Mouse (Mus musculus): ENCODE measurements around the gene Fcgr4. TPM values are rescaled to one million over a fixed set of nuclear protein-coding genes. Genes with fewer than 3 reads are reported as not detected.
"Not testable (repeated sequence)": the region's sequence is repeated elsewhere in the genome, so short reads cannot be mapped to it uniquely, and the experiment has no call there.

Fcgr4 gene
- 0.57 TPM in 1 of 2 replicates, not detected in the other for total RNA-seq (2014; rRNA removed)
- polyA plus RNA-seq (2015; fragmentation: Nextera tagmentation; extraction: Ambion mirVana), result 0.25 and 0.48 TPM in 2 replicates

DNA sequence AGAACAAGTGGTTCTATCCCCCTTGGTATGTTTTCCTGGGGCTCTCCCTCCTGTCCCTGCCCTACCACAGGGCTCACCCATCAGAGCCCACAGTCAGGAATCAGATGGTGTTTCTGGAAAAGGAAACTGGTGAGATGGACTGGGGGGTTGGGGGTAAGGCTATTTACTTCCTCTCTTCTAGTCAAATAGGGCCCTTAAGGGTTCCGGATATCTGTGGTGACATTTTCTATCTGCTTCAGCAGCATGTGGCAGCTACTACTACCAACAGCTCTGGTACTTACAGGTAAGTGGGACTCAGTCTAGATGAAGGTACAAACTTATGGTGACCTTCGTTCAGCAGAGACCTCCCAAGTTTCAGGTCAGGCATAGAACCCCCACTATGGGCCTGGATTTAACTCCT, at the start of gene Fcgr4:
Gene Fcgr4, plus strand, starts transcription at position 184 of the 400 bp plus-strand sequence.
- Histone ChIP-seq H3K36me3 (ENCODE audit: insufficient read depth, low read length) (no peaks in the 10 kb centered on the region), H3K4me3 (ENCODE audit: low read depth, low read length) (no peak within 1 kb of the TSS), H3K27me3 (ENCODE audit: insufficient read depth, low read length) (no peaks in the 10 kb centered on the region), H3K9me3 (ENCODE audit: low read length) (no peaks in the 10 kb centered on the region), H3K9ac (replicated peaks; ENCODE audit: low read length, poor library complexity, severe bottlenecking) (no peak within 1 kb of the TSS), H3K4me2 (ENCODE audit: low read depth, low read length, poor library complexity, severe bottlenecking) (no peak within 1 kb of the TSS), H3K4me1 (ENCODE audit: insufficient read depth, low read length) (no peaks in the 10 kb centered on the region), H3K27ac (ENCODE audit: low read depth, low read length) (no peak within 1 kb of the TSS)
- no peak for DNase-seq (ENCODE audit: low spot score)
- ATAC-seq (ENCODE audit: low FRiP score), result no peak
- no peak for TF ChIP-seq CTCF (IDR thresholded peaks at IDR 0.05)
- 88% methylated on average over 2 of the region's 2 CpGs for WGBS

DNA sequence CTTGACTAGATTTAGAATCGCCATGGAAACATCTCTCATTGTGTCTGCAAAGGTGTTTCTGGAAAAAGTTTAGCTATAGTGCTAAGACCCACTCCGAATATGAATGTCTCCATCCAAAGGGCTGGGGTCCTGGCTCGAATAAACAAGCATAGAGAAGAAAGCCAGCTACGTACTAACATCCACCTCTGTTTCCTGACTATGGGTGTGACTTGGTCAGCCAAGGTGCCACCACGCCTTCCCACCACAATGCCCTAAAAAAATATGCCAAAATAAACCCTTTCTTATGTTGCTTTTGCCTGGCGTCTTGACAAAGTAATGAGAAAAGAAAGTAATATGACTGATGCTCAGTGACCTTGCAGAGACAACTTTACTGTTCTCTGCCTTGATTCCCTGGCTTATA, 46.2 kb upstream of the Fcgr4 start:
- no peaks in the 10 kb centered on the region for H3K36me3 ChIP-seq (ENCODE audit: insufficient read depth, low read length)
- H3K9ac ChIP-seq (replicated peaks; ENCODE audit: low read length, poor library complexity, severe bottlenecking), result no peak overlapping the region
- H3K9me3 ChIP-seq (ENCODE audit: low read length), result no peaks in the 10 kb centered on the region
- H3K27ac ChIP-seq (ENCODE audit: low read depth, low read length), result no peak overlapping the region
- H3K4me2 ChIP-seq (ENCODE audit: low read depth, low read length, poor library complexity, severe bottlenecking), result no peak overlapping the region
- no peaks in the 10 kb centered on the region for H3K27me3 ChIP-seq (ENCODE audit: insufficient read depth, low read length)
- ATAC-seq (ENCODE audit: low FRiP score) (no peak), DNase-seq (ENCODE audit: low spot score) (no peak)
- WGBS, result 79% methylated on average over 6 of the region's 6 CpGs
- TF ChIP-seq CTCF (IDR thresholded peaks at IDR 0.05), result no peak
- H3K4me1 ChIP-seq (ENCODE audit: insufficient read depth, low read length), result no peaks in the 10 kb centered on the region
- H3K4me3 ChIP-seq (ENCODE audit: low read depth, low read length), result no peak overlapping the region

DNA sequence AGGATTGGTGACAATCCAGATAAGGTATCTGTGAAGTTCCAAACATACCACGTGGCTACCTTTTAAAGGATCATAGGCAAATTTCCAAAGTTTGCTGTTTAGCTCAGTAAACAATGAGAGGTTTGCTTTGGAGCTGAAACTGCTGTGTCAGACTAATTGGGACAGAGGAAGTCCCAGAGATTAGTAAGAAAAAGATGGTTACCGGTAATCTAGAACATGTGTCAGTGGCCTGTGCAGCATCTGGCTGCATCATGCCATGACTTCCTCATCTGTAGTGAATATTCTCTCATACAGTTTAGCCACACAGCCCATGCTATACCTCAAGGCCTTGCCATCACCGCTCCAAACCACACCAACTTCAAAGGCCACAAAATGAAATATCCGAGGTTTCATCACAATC, 45.8 kb upstream of the Fcgr4 start:
- Histone ChIP-seq H3K9me3 (ENCODE audit: low read length) (no peaks in the 10 kb centered on the region), H3K4me2 (ENCODE audit: low read depth, low read length, poor library complexity, severe bottlenecking) (no peak overlapping the region), H3K4me1 (ENCODE audit: insufficient read depth, low read length) (no peaks in the 10 kb centered on the region), H3K9ac (replicated peaks; ENCODE audit: low read length, poor library complexity, severe bottlenecking) (no peak overlapping the region), H3K27me3 (ENCODE audit: insufficient read depth, low read length) (no peaks in the 10 kb centered on the region), H3K36me3 (ENCODE audit: insufficient read depth, low read length) (no peaks in the 10 kb centered on the region), H3K27ac (ENCODE audit: low read depth, low read length) (no peak overlapping the region), H3K4me3 (ENCODE audit: low read depth, low read length) (no peak overlapping the region)
- 88% methylated on average over 4 of the region's 4 CpGs for WGBS
- DNase-seq (ENCODE audit: low spot score) (no peak), ATAC-seq (ENCODE audit: low FRiP score) (no peak)
- no peak for TF ChIP-seq CTCF (IDR thresholded peaks at IDR 0.05)

DNA sequence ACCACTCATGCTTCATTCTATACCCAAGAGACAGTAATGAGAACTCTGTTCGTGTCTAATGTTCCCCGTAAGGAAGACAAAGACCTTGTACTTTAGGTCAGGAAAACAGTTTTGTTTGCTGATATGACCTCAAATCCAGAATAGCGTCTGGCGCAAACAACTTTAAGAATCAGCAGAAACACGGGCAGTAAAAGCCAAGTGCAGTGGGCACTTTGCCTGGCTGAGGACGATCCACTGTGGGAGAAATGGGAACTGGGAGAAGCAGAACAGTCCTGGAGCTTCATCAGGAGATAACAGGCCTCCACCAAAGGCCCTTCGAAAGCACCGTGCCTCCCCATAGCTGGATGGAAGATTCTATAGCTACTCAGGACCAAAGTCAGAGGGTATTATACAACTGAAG, 44.5 kb upstream of the Fcgr4 start:
- no peak overlapping the region for H3K27ac ChIP-seq (ENCODE audit: low read depth, low read length)
- no peaks in the 10 kb centered on the region for H3K27me3 ChIP-seq (ENCODE audit: insufficient read depth, low read length)
- 91% methylated on average over 8 of the region's 8 CpGs for WGBS
- H3K9ac ChIP-seq (replicated peaks; ENCODE audit: low read length, poor library complexity, severe bottlenecking), result no peak overlapping the region
- H3K4me1 ChIP-seq (ENCODE audit: insufficient read depth, low read length), result no peaks in the 10 kb centered on the region
- DNase-seq (ENCODE audit: low spot score) (no peak), ATAC-seq (ENCODE audit: low FRiP score) (no peak)
- H3K4me2 ChIP-seq (ENCODE audit: low read depth, low read length, poor library complexity, severe bottlenecking), result no peak overlapping the region
- H3K36me3 ChIP-seq (ENCODE audit: insufficient read depth, low read length), result no peaks in the 10 kb centered on the region
- H3K9me3 ChIP-seq (ENCODE audit: low read length), result no peaks in the 10 kb centered on the region
- no peak for TF ChIP-seq CTCF (IDR thresholded peaks at IDR 0.05)
- no peak overlapping the region for H3K4me3 ChIP-seq (ENCODE audit: low read depth, low read length)

DNA sequence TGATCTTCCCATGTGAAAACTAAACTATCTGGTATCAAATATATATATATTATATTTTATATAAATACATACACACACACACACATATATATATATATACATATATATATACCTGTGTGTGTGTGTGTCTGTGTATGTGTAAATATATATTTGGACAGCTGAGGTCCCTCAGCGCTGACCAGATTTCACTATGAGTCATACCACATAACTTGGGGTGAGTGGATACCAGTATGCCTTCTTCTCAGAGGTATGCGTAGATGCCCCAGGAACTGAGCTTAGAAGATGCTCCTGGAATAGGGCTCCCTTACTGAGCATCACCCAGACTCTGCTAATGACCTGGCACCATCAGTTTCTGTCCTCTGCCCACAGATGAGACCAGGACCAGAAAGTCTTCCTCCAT, 44.0 kb upstream of the Fcgr4 start:
- WGBS, result 92% methylated on average over 2 of the region's 2 CpGs
- no peak for DNase-seq (ENCODE audit: low spot score)
- Histone ChIP-seq H3K4me3 (ENCODE audit: low read depth, low read length) (no peak overlapping the region), H3K4me1 (ENCODE audit: insufficient read depth, low read length) (no peaks in the 10 kb centered on the region), H3K9ac (replicated peaks; ENCODE audit: low read length, poor library complexity, severe bottlenecking) (no peak overlapping the region), H3K27ac (ENCODE audit: low read depth, low read length) (no peak overlapping the region), H3K36me3 (ENCODE audit: insufficient read depth, low read length) (no peaks in the 10 kb centered on the region), H3K27me3 (ENCODE audit: insufficient read depth, low read length) (no peaks in the 10 kb centered on the region), H3K4me2 (ENCODE audit: low read depth, low read length, poor library complexity, severe bottlenecking) (no peak overlapping the region), H3K9me3 (ENCODE audit: low read length) (no peaks in the 10 kb centered on the region)
- TF ChIP-seq CTCF (IDR thresholded peaks at IDR 0.05), result no peak
- ATAC-seq (ENCODE audit: low FRiP score), result no peak

DNA sequence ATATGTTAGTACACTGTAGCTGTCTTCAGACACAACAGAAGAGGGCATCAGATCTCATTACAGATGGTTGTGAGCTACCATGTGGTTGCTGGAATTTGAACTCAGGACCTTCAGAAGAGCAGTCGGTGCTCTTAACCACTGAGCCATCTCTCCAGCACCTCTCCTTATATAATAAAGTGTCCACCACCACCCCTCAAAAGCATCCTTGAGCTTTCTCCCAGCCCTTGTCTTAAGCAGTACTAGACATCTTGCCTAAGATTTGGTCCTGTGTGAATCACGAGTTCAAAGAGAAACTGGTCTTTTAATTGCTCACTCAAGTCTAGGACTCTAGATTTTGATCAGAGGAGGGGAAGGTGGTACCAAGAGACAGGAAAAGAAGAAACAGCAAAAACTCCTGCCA, 43.4 kb upstream of the Fcgr4 start:
- not testable (repeated sequence) for H3K9me3 ChIP-seq (ENCODE audit: low read length); H3K36me3 ChIP-seq (ENCODE audit: insufficient read depth, low read length); H3K4me1 ChIP-seq (ENCODE audit: insufficient read depth, low read length); H3K4me3 ChIP-seq (ENCODE audit: low read depth, low read length); DNase-seq (ENCODE audit: low spot score); H3K9ac ChIP-seq (replicated peaks; ENCODE audit: low read length, poor library complexity, severe bottlenecking); H3K27ac ChIP-seq (ENCODE audit: low read depth, low read length); H3K4me2 ChIP-seq (ENCODE audit: low read depth, low read length, poor library complexity, severe bottlenecking); H3K27me3 ChIP-seq (ENCODE audit: insufficient read depth, low read length); ATAC-seq (ENCODE audit: low FRiP score)
- 93% methylated on average over 2 of the region's 2 CpGs for WGBS

Measured in midbrain, postnatal 0 days (tissue).